Mouse (Mus musculus) mouse embryonic stem cell (cell line): ENCODE results near the gene Adgrl4.

ENCODE experiments used
- in situ Hi-C, 2 experiments: fragments of 300-500 bp; cut with MboI; formaldehyde crosslinking; loops; 1 replicate in 1 of 2; 3 replicates in 1 of 2; pipeline ENCODE4 v1.14.3; 2019 to 2020; ENCODE audit warnings: low sequenced_read_pairs in 2 of 2, low pct_unique_long_range_greater_than_20kb in 1 of 2, mixed read lengths in 1 of 2; ENCODE audit not compliant: unreplicated experiment in 1 of 2

Gene Adgrl4

DNA sequence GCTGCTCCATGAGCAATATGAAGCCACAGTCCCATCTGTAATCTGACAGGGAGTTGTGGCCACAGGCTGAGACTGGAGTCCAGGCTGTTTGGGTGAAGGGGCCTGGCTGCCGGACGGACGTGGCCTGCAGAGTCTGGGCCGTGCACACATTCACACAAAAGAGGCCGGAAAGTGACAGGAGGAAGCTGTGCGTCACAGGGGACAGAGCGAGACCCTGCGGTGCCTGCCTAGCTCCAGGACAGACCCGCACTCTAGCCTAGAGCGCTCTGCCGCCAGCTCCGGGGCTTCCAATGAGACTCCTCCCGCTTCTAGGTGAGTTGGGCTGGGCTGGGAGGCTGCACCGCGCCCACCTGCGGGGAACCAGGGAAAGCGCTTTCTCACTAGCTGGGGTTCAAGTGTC, at the start of gene Adgrl4:
Adgrl4 (plus strand) TSS at position 195 of the 400 bp plus-strand sequence.
- in situ Hi-C loops: no loop called here

- in situ Hi-C loops: no loop called here
Observed at GRCm38 (mm10) chr3:151390912-151391311, 46.8 kb upstream of the Adgrl4 start.

- in situ Hi-C loops: no loop called here
Observed at GRCm38 (mm10) chr3:151392891-151393290, 44.8 kb upstream of the Adgrl4 start.

GRCm38 (mm10) chr3:151393330-151393729, 44.4 kb upstream of the Adgrl4 start:
- in situ Hi-C loops: no loop called here

GRCm38 (mm10) chr3:151399270-151399669, 38.4 kb upstream of the Adgrl4 start:
- in situ Hi-C loops: no loop called here

- in situ Hi-C loops: no loop called here
Observed at GRCm38 (mm10) chr3:151411031-151411430, 26.7 kb upstream of the Adgrl4 start.

GRCm38 (mm10) chr3:151411488-151411887, 26.2 kb upstream of the Adgrl4 start:
- in situ Hi-C loops: no loop called here

GRCm38 (mm10) chr3:151416931-151417330, 20.8 kb upstream of the Adgrl4 start:
- in situ Hi-C loops: no loop called here

DNA sequence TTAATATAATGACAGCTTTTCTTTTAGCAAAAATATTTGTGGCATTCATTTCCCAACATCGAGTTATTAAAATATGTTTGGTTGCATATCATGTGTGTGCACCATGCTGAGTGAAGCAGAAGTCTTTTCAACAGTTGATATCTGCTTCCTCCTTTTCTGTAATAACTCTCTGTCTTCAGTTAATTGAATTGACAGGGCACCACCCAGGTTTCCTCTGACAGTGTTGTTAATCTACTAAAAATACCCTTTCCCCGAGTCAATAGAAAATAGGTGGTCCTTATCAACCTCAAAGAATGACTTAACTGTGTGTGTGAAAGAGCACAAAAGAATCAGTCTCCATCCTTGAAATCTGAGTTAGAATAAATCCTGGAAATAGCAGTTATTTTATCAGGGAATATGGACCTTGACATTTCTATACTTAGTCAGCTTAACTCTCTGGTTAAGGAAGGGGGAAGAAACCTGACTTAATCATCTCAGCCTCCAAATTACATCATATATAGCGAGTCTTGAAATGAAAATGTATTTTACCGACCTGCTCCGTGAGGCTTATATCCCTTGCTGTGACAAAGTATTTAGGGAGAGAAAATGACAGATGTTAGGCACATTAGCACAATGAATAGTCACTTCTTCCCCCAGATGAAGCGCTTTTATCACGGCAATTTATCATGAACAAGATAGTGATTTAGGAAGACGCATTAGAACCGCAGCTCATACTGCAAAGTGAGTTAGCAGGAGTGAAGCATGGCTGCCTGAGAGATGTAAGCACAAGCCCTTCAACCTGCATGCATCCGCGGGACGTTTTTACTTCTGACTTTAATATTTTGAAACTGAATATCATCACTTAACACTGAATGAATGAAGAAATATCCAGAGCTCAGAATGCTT, 19.8 kb upstream of the Adgrl4 start:
- in situ Hi-C loops: no loop called here

- in situ Hi-C loops: no loop called here
Observed at GRCm38 (mm10) chr3:151424326-151425207, 13.1 kb upstream of the Adgrl4 start.

DNA sequence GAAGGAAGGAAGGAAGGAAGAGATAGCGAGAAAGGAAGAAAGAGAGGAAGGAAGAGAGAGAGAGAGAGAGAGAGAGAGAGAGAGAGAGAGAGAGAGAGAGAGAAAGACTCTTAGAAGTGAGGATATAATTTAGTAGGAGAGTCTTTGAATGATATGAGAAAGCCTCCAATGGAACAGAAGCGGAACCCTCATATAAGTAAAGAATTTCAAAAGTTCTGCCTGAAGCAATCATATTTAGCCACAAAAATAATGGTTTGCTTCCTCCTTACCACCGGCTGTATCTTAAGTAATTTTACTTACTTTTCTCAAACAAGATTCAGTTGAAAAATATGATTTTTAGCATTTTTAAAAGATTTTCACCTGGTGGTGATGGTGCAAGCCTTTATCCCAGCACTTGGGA, 7.6 kb upstream of the Adgrl4 start:
- in situ Hi-C loops: no loop called here

DNA sequence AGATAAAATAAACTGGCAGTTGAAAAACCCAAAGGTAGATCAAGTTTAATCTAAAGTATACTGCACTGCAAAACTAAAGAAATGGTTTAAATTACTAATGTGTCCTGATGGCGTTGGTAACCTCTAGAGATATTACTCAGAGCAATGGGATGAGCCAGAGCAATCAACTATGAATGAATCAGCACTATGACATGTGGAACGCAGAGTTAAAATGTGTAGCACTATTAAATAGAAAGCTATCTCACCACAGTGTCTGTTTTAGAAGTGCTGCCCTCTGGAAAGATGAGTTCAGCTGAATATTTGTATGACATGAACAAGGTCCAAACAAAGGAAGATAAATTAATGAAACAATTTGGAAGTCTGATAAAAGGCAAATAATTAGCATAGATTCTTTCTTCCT, 6.2 kb upstream of the Adgrl4 start:
- in situ Hi-C loops: no loop called here

GRCm38 (mm10) chr3:151438364-151438763, 677 bp downstream of the Adgrl4 start:
- in situ Hi-C loops: no loop called here

DNA sequence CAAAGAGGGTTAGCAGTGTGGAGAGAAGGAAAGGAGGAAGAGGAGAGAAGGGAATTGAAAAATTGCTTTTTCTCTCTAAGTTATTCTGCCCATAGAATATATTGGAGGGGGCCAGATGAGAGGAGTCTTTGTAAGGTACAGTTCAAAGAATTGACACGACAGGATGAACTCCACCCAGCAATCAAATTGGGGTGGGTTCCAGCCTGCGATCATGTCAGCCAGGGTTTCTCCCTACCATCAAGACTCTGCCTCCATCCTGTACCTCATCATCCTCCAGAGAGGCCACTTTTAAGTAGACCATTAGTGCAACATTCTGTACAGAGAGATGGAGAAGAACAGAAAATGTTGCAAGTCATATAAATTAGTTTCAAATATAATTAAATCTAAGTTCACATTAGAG, 2.3 kb downstream of the Adgrl4 start:
- in situ Hi-C loops: no loop called here

- in situ Hi-C loops: no loop called here
Observed at GRCm38 (mm10) chr3:151442026-151442425, 4.3 kb downstream of the Adgrl4 start.

DNA sequence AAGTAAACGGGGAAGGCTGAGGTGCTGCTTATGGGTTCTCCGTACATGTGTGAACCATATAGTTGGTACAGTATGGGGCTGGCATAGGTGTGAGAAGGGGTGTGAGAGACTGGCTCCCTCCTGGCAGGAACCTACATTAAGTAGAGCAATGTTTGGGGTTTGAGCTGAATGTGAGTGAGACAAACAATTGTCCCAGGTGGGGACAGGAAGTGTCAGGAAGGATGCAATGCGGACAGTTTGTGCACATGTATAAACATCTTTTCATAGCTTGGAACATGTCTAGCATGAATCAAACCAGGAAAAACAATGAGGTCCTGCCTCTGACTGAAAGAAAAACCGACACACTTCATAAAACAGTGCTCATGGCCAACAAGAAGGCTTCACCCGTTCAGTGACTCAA, 5.8 kb downstream of the Adgrl4 start:
- in situ Hi-C loops: no loop called here

- in situ Hi-C loops: no loop called here
Observed at GRCm38 (mm10) chr3:151444284-151444683, 6.6 kb downstream of the Adgrl4 start.

DNA sequence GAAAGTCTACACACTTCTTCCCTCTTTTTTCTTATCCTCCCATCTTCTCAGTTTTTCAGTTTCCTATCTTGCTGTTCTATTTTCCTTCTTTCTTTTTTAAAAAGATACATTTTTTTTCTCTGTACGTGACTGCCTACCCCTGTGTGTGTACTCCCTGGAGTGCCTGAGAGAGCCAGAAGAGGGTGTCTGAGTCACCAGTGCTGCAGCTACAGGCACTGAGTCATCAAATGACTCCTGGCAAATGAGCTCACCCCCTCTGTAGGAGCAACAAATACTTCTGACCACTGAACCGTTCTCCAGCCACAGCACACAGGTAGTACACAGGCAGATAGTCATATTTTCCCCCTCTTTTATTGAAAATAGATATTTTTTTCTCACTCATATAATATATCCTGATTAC, 8.2 kb downstream of the Adgrl4 start:
- in situ Hi-C loops: no loop called here

DNA sequence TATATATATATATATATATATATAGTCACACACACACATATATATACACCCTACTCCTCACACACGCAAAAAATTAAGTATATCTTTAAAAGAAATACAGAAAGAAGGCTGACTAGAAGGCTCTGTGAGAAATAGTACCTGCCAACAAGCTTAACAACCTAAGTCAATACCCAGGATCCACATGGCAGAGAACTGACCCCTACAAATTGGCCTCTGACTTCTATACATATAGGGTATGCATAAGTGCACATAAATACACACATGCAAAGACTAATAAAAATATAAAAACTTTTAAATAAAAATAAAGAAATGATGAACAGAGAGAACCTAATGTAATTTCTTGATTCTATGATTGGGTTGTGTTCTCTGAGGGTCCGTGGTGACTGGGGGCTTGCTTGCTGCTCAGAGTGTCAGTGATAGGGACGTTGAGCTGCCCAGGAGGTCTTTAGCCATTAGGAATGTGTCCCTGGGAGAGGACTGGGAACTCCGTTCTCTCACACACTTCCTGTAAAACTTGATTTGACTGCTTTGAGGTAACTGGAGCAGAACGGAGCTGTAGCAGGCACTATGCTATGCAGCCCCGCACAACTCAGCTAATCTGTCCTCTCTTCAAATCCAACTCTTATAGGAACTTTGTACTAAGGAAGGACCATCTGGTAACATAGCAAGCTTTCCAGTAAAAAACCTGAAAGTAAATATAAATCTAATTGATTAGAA, 17.5 kb downstream of the Adgrl4 start:
- in situ Hi-C loops: no loop called here
